Mouse (Mus musculus) C2C12 (cell line): ENCODE measurements around the gene Isx.

Experiments
- CEBPB ChIP-seq: IDR thresholded peaks from one replicate; pipeline ENCODE4 v1.6.1; 2011; ENCODE audit warnings: low read depth, mild to moderate bottlenecking, control low read depth, moderate library complexity
- CTCF ChIP-seq: IDR thresholded peaks from one replicate; pipeline ENCODE4 v1.5.1; 2011; ENCODE audit not compliant: control insufficient read depth, insufficient read depth, insufficient read length
- FOSL1 ChIP-seq: IDR thresholded peaks from one replicate; pipeline ENCODE4 v1.8.0; 2011; ENCODE audit warnings: mild to moderate bottlenecking, low read length; ENCODE audit not compliant: poor library complexity, insufficient read depth, severe bottlenecking
- MAX ChIP-seq: IDR thresholded peaks from one replicate; pipeline ENCODE4 v1.6.1; 2011; ENCODE audit warnings: mild to moderate bottlenecking, control low read depth
- MYOD1 ChIP-seq: IDR thresholded peaks from one replicate; pipeline ENCODE4 v1.6.1; 2011; ENCODE audit warnings: low read depth; ENCODE audit not compliant: control insufficient read depth, insufficient read length
- MYOG ChIP-seq: IDR thresholded peaks from one replicate; pipeline ENCODE4 v1.6.1; 2011; ENCODE audit not compliant: control insufficient read depth, insufficient read length; ENCODE audit errors: extremely low read depth
- USF1 ChIP-seq: IDR thresholded peaks from one replicate; pipeline ENCODE4 v1.6.1; 2011; ENCODE audit warnings: low read depth, mild to moderate bottlenecking, control low read depth, moderate library complexity

DNA sequence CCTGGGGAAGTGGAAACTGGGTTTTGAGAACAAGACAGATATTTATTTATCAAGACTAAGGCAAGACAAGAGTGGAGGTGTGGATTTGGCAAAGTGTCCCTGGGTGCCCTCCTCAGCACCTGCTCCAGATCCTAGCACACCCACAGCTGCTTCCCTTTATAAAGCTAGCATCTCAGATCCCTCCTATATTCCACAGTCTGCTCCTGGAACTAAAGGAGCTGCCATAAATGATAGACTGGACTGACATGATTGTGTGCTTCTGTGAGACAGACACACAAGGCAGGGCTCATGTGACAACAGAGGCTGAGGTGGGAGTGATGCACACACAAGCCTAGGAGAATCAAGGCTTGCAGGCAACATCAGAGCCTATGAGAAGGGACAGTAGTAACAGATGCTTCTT is 22.0 kb upstream of the Isx start:
- TF ChIP-seq CTCF (no peak), MYOG (no peak), USF1 (no peak), CEBPB (no peak), MYOD1 (no peak), MAX (no peak), FOSL1 (no peak)
